Mouse (Mus musculus): ENCODE data around the gene Gpr45.
A peak's percentile ranks its signal among the peaks of the same experiment; 100 is the strongest.
"Not testable (repeated sequence)": the region's sequence is repeated elsewhere in the genome, so short reads cannot be mapped to it uniquely, and the experiment has no call there.

Gpr45 gene

DNA sequence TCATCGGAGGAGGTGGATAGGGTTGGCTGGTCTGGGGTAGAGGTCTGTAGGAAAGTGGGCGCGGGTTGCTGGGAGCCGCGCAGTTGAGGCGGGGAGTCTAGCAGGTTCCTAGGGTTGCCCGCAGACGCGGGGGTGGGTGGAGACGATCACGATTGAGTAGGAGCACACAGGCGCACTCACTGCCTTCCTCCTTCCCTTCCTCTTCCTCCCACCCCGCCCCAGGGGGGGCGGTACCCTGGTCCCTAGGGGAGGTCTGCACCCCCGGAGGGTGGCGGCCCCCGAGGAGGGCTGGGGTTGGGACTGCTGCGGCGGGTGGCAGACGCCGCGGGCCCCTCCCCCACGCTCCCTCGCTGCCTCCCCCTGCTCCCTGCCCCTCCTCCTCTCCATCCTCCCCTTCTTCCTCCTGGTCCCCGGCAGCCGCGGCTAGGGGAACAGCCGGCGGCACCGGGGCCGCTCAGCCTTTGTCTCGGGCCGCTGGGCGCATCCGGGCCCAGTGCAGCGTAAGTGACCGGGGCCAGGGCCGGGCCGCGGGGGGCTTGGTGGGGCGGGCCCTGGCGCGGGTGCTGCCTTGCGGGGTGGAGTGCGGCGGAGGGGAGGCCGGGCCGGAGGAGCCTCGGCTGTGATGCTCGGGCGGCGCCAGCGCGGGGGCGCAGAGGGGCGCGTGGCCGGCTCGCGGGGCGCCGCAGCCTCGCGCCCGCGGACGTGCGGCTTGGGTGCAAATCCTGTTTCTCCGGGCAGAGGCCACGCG lies at the start of gene Gpr45:
Gene Gpr45, plus strand, starts transcription at position 139 of the 748 bp plus-strand sequence.
- DNase-seq: peak; percentile 61

DNA sequence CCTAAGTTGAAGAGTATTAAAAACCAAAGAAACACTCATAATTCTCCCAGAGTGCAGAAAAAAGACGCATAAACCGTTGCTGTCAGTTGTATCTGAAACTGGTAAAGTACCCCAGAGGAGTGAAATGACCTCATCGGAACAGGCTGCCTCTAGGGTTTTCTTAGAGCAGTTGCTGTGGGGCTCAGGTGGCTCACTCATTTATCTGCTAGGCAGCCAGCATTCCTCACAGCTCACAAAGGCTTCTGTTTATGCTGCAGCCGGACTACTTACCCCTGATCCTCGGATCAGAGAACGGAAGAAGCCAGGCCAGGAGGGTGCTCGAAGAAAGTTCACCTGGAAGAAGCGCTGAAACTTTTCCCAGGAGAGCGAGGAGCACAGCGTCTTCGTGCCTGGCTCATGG lies 47.5 kb upstream of the Gpr45 start:
- no peak for DNase-seq

DNA sequence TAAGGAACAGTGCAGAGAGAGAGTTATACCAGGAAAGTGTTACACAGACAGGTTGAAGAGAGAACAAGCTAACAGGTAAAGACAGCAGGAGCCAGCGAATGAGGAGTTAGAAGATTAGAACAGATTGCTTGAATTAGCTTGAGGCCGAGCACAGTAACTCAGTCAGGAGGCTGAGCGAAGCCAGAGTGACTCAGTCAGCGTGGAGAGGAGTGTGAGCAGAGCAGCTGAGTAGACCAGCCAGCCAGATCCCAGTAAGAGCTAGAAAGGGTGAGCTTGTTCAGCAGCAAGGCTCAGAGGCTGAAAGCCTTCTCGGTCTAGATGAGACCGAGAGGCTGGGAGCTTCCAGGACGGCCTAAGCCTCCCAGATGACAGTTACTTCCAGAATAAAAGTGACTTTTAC lies 46.0 kb upstream of the Gpr45 start:
- no peak for DNase-seq

DNA sequence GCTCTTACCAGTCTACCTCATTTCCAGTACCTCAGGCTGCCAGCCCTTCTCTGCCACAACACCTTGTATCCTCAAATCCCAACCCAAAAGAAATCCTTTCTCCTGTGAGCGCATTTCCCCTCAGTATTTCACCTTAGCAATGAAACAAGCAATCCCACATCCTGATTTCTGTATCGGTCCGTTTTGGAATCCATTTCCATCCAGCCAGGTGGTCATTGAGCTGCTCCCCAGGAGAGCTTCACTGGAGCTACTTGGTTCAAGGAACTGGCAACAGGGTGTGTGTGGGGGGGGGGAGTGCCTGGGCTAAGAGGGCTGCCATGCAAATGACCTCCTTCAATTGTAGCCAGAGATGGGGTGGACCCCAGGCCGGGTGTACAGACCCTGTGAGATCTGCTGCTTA lies 45.5 kb upstream of the Gpr45 start:
- no peak for DNase-seq

DNA sequence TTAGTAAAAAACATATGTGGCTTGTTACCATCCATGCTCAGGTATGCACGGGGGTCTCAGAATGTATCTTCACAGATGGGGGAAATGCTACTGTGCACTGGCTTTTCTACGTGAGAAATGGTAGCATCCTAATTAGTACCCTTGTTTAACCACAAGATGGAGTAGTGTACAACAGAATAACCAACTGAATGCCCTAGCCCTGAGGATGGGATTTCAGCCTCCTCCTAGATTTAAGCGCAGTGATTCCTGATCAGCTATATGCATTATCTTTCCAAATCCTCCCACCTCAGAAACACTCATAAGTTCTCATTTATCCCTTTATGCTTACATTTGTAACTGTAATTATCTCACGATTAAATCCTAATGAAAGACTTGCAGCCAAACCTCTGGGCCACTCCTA lies 37.6 kb upstream of the Gpr45 start:
- DNase-seq: no peak

DNA sequence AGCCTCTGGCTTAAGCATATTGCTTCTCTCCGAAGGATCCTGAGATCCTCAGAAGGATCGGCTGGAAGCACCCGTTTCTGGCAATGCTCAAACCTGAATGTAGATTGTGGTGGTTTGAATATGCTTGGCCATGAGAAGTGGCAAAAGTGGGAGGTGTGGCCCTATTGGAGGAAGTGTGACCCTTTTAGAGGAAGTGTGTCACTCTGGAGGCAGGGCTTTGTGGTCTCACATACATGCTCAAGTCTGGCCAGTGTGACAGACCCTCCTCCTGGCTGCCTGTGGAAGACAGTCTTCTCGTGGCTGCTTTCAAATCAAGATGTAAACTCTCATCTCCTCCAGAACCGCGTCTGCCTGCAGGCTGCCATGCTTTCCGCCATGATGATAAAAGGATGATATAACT lies 36.0 kb upstream of the Gpr45 start:
- no peak for DNase-seq

DNA sequence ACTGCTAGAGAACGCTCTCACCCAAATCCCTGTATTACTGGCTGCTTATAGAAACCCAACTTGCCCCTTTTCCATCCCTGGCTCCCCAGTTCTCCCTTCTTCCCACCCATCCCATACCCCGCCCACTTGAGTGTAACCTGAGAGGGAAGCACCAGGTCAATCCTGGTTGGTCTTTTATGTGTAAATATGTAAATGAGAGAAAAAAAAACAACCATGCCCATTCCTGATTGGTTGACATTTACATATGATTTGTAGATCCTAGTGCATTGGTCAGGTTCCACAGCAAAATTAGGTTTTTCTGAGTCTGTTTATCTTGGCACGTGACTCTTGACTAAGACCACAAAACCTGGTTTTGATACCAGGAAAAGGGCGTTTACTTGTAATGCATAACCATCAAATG lies 34.8 kb upstream of the Gpr45 start:
- no peak for DNase-seq

DNA sequence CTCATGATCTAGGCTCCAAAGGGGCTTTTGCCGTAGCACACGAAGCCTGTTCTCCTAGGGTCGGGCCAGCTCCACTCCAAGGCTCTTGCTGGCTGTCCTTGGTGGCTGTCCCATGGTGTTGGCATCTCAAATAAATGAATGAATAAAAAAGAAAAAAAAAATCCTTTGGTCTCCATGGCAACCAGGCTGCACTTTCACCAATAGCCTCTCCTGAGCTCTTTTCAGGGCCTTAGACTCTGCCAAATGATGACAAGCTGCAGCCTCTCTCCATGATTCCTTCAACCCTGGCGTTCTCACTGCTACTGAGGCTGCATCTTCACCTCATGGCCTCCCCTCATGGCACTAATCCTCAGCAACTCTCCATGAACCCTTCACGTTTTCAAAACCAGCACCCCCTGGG lies 28.7 kb upstream of the Gpr45 start:
- DNase-seq: no peak

DNA sequence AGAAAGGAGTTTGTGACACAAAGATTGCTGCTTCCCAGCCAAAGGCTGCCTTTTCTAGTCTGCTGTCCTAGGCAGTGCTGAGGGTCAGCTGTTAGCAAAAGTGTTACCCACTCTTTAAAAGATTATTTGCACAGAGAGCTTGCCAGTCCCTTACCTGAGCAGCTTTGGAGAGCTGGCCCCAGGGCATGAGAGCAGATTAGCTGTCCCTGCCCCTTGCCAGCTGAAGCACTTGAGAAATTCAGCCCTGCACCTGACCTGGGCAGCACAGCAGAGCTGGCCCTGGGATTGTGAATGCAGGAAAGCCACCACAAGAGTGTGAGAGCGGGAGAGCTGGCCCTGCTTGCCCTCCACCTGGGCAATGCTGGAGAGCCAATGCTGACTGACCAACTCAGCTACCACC lies 19.1 kb upstream of the Gpr45 start:
- no peak for DNase-seq

DNA sequence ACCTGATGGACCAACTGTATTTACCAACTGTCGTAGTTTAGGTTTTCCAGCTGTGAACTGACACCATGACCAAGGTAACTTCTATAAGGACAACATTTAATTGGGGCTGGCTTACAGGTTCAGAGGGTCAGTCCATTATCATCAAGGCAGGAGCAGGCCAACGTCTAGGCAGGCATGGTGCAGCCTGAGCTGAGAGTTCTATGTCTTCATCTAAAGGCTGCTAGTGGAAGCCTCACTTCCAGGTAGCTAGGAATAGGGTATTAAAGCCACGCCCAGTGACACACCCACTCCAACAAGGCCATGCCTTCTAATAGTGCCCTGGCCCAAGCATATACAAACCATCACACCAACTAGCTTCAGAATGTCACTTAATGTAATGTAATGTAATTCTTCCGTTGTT lies 4.2 kb upstream of the Gpr45 start:
- no peak for DNase-seq

DNA sequence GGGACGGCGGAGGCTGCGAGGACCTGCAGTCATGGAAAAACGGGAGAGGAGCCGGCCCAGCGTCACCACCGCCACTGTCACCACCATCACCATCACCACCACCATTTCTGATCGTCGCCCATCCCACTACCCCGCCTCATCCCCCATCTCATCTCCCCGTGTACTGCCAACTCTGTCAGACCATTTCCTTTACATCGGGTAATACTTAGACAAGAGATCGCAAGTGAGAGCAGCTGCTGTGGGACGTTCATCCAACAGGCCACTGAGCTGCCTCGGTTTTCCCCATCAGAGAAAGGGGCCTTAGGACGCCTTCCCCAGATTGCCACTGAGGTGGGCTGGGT lies 780 bp downstream of the Gpr45 start:
- no peak for DNase-seq

DNA sequence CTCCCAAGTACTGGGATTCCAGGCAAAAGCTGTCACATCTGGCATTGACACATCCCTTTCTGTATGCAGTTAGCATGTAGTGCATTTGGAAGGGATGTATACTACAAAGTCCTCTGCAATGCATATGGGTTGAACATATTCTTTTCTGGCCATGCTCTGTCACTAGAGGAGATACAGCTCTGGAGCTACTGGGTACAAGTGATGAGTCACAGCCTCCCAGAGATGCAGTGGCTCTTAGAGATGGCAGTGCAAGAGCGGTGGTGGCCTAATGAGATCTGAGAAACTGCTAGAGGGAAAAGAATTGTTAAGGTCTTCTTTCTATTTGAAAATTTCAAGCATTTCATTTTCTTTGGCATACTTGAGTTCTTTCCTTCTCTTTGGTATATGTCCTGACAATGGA lies 4.2 kb downstream of the Gpr45 start:
- DNase-seq: no peak

DNA sequence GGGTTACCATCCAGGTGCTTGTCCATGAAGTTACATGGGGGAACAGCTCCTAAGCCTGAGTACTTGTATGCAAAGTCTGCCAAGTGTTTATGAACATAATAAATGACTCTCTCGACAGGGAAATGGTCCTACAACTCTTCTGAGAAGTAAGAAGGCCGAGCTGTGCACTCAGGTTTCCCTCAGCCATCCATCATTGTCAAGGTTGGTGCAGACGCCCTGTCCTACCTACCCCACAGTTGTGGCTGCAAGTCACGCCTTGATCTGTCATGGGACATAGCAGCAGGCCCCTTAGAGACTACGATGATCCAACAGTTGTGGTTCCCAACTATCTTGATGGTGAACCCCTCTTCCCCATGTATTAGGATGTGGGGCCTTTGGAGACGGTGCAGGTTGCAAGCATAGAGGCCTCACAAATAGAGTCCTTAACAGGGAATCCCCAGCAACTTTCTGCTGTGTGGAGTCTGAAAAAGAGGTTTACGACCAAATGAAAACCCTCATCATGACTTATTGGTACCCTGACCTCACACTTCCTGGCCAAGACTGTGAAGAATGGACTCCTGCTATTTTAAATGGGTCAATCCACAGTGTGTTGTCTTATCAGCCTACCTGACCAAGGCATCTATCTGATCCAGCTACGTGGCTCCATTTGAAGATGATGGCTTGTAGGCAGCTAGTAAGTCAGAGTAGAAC lies 30.6 kb downstream of the Gpr45 start:
- DNase-seq: no peak

DNA sequence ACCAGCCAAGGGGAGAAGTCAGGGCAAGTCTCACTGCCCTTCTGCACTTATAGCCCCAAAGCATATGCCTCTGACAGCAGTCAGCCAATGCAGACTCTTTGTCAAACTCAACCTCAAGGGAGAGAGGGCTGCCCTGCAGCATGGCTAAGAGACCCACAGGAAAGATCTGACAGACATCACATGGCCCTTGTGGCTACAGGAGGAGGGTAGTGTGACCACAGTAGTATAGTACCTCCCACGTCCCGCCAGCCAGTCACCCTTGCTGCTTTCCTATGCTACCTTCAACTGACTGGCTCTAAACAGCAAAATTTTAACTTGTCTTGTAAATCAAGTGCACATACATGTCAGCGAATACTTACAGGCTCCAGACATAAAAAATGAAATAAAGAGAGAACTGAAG lies 31.4 kb downstream of the Gpr45 start:
- DNase-seq: no peak

DNA sequence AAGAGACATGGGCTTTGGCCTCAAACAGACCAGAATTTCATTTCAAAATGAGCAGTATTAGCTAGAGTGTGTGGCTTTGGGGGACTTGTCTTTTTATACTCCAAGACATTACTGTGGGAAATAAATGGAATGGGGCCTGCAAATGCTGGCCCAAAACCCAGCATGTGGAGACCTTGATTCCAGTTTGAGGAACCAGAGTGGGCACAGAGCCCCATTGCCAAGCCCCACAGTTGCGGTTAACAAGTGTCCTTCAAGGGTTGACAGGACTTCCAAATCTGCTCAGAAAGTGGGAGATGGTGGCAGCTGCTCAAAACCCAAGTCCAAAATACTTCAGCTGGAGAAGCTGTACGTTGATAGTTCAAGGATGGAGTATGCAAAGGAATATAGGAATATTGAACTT lies 36.3 kb downstream of the Gpr45 start:
- DNase-seq: no peak

DNA sequence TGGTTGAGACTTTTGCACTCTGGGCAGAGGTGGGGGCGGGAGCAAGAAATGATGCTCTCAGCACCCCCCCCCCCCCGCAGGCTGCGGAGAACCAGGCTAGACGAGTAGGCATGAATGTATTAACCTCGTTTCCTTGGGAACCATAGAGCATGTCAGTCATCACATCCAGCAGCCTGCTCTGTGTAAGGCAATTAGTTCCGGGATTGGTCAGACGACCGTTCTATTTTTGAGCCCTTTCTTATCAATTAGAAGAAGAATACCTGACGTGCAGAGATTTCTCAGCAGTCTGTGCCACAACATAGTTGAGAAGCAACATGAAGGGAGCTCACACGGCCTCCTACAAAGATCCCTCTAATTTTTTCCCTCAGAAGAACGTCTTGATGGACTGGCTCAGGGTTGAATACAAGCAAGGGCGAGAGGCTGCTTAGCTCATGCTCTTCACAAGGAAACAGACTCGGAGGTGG lies 53.4 kb downstream of the Gpr45 start:
- no peak for DNase-seq

DNA sequence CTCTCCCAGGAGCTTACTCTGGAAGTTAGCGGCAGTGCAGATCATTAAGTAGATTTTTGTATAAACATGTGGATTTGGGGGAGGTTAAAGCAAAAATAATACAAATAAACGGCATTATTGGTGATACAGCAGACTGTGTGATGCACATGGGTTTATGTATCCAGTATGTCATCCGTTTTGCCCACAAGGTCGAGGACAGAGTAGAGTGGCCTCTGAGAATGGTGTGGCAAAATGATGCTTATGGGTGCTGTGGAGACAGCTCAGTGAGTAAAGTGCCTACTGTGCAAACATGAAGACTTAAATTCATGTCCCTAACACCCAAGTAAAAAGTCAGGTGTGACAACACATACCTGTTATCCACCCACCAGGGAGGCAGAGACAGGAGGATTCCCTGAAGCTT lies 53.9 kb downstream of the Gpr45 start:
- DNase-seq: no peak

DNA sequence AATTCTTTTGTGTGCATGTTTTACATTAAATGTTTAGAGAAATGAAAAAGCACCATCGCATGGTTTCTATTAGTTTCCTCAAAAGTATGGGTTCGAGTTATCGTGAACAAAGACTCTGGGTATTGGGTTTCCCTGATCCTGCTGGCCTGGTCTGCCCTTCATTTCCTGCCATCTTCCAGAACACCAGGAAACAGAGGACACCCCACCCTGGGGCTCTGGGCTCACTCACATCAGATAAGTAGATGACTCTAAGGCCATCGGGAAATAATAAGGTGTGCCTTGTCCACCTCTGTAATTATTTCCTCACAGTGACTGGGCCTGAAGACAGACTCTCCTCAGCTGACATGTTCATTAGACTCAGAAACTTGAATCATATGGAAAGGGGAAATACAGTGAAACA lies 57.8 kb downstream of the Gpr45 start:
- no peak for DNase-seq

DNA sequence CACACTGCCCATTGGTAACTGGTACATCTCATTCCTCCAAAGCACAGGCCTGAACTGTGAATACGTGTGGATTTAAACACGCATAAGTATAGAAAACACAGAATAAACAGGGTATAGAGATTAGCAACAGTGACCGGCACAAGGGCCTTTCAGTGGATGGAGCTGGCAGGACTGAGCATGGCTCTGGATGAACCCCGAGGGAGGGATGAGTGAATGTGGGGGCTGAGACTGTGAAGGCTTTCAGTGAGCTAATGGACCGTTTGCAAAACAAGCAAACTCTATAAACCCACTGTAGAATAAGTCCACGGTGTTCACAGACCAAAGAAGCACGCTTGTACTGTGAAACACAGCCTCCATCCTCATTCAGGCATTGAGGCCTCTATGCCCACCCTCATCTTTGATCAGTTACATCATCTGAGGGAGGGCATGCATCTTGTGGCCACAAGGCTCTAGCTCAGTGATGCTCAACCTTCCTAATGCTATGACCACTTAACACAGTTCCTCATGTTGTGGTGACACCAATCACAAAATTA lies 62.5 kb downstream of the Gpr45 start:
- DNase-seq: not testable (repeated sequence)

DNA sequence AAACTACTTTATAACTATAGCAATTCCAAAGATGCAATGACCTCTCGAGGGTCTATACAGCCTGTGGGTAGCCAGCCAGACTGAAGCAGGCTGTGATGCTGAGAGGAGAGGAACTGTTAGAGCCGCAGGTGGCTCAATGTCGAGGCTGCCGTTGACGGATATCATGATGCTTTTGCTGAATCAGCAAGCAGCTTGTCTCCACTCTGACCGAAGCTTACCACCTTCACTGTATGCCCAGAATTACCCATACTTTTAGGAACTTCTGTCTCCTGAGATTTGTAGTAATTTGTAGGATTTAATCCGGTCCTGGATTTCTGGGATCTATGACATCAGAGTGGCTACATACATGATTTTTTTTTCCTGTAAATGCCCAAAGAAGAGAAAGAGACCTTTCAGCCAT lies 83.3 kb downstream of the Gpr45 start:
- no peak for DNase-seq

DNA sequence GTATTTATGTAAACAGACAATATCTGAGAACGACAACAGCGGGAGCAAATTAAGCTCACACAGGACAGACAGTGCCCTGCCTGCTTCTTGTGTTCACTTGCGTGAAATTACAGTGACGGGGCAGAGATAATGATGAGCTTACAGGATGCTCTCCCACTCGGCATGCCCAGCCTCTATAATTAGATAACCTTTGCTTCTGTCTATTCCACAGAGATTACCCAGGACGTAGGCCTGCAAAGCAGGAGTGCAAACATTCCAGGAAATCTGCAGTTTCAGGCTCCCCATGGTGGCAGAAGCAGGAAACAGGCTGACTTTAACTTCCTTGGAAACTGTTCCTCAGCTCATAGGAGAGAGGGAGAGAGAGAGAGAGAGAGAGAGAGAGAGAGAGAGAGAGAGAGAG lies 89.6 kb downstream of the Gpr45 start:
- no peak for DNase-seq

DNA sequence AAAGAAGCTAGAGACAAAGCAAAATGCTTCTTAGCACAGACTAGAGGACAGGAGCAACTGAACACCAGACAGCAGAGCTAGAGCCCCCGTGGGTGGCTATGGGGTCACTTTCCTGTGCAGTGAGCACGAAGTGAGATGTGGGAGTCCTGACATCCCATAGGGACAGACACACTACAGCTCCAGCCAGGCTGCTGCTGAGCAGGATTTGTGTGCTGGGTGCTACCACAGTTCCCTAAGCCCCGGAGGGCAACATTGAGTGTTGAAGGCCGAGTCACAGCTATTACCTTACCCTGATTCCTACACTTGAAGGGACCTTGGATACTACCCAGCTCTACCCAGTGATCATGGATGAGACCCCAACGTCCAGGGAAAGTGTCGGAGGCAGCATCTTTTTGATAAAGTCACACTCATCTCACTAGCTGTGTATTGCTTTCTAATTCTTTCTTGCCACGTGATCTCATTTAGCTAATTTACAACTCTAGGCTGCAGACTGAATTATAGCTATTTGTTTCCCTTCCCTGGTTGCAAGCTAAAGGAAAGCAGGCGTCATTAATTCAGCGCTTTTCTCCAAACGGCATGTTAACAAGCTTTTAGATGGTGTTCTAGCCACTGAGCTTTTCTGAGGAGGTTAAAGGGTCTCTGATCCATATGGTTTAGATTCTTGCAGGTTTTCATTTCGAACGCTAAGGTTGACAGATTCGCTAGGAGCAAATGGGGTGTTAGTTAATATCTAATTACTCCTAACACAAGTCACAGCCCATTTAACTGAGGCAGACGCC lies 92.7 kb downstream of the Gpr45 start:
- no peak for DNase-seq

DNA sequence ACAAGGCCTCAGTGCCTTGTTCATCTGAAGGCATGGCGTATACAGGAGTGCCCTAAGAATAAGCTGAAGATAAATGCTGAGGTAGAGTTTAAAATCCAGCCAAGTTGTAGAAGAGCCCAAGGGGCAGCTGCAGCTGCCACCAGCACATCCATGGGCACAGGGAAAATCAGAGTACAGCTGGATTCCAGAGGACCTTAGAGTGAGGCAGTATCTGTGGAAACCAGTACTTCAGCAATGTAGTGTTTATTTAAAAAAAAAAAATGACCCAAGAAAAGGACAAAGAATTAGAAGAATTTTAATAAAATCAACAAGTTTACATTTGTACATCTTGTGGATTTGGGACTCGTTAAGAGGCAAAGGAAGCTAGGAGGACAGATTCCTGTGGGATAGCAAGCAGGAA lies 94.3 kb downstream of the Gpr45 start:
- DNase-seq: no peak

DNA sequence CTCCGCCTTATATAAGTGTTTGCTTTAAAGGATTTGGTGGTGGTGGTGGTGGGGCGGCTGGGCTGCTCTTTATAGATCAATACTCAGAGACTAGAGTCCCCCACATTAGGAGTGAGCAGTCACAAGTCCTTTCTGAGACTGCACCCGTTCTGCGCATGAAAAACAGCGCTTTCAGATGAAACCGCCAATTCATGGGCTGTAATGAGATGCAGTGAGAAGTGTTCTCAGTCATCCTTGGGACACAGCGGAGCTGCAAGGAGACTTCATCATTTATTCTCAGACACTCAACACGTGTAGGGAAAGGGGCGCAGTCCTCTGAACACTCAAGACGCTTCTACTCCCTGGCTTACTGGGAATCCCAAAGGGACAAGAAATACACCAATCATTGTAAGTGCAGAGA lies 95.1 kb downstream of the Gpr45 start:
- no peak for DNase-seq
